Mouse (Mus musculus): ENCODE results near the gene Mmd2. TPM values are rescaled to one million over a fixed set of nuclear protein-coding genes. Genes with fewer than 3 reads are reported as not detected.

Gene Mmd2
- total and polyA plus RNA-seq, 2 experiments from 2014 or later, result 112 to 127 TPM

GRCm38 (mm10) chr5:142583616-142584126 lies 24.9 kb downstream of the Mmd2 start:
- H3K27me3 ChIP-seq (ENCODE audit: insufficient read depth, low read length), result no peaks in the 10 kb centered on the region
- ATAC-seq, result peak; percentile 92
- peaks cover 4% of the 10 kb centered on the region for H3K36me3 ChIP-seq (ENCODE audit: insufficient read depth)
- no peak overlapping the region for H3K9ac ChIP-seq
- peak; percentile 44 for TF ChIP-seq CTCF (IDR thresholded peaks at IDR 0.05; ENCODE audit: low read depth)
- no peak overlapping the region for H3K4me3 ChIP-seq (ENCODE audit: low read depth, low read length)
- no peaks in the 10 kb centered on the region for H3K4me1 ChIP-seq (ENCODE audit: insufficient read depth)
- H3K27ac ChIP-seq (ENCODE audit: low read depth, low read length), result peak overlapping the region; percentile 73
- DNase-seq, result peak; percentile 78
- WGBS, result 11% methylated on average over 14 of the region's 14 CpGs
- no peaks in the 10 kb centered on the region for H3K9me3 ChIP-seq (ENCODE audit: low read length)
- peak overlapping the region; percentile 21 for H3K4me2 ChIP-seq (ENCODE audit: low read depth)

GRCm38 (mm10) chr5:142581517-142581916 lies 27.1 kb downstream of the Mmd2 start:
- H3K27ac ChIP-seq (ENCODE audit: low read depth, low read length), result no peak overlapping the region
- H3K4me2 ChIP-seq (ENCODE audit: low read depth), result no peak overlapping the region
- 17% methylated on average over 5 of the region's 5 CpGs for WGBS
- DNase-seq, result peak; percentile 84
- ATAC-seq, result peak; percentile 63
- no peak overlapping the region for H3K4me3 ChIP-seq (ENCODE audit: low read depth, low read length)
- no peak overlapping the region for H3K9ac ChIP-seq
- H3K36me3 ChIP-seq (ENCODE audit: insufficient read depth), result peaks cover 9% of the 10 kb centered on the region
- H3K9me3 ChIP-seq (ENCODE audit: low read length), result no peaks in the 10 kb centered on the region
- no peaks in the 10 kb centered on the region for H3K27me3 ChIP-seq (ENCODE audit: insufficient read depth, low read length)
- peak; percentile 96 for TF ChIP-seq CTCF (IDR thresholded peaks at IDR 0.05; ENCODE audit: low read depth)
- H3K4me1 ChIP-seq (ENCODE audit: insufficient read depth), result 0 out of 2 replicates have a peak, but pooled peaks cover 5% of the 10 kb centered on the region

- Histone ChIP-seq H3K36me3 (ENCODE audit: insufficient read depth) (peaks cover 9% of the 10 kb centered on the region), H3K4me2 (ENCODE audit: low read depth) (no peak overlapping the region), H3K4me1 (ENCODE audit: insufficient read depth) (0 out of 2 replicates have a peak, but pooled peaks cover 5% of the 10 kb centered on the region), H3K27me3 (ENCODE audit: insufficient read depth, low read length) (no peaks in the 10 kb centered on the region), H3K4me3 (ENCODE audit: low read depth, low read length) (no peak overlapping the region), H3K9me3 (ENCODE audit: low read length) (no peaks in the 10 kb centered on the region), H3K27ac (ENCODE audit: low read depth, low read length) (no peak overlapping the region), H3K9ac (no peak overlapping the region)
- ATAC-seq (no peak), DNase-seq (no peak)
- TF ChIP-seq CTCF (IDR thresholded peaks at IDR 0.05; ENCODE audit: low read depth), result peak; percentile 21; the same call in 1 of the 2 replicates
- WGBS, result 91% methylated on average over 10 of the region's 10 CpGs
These were observed 30.4 kb downstream of the Mmd2 start for GRCm38 (mm10) chr5:142578192-142578591.

- H3K4me1 ChIP-seq (ENCODE audit: insufficient read depth), result 0 out of 2 replicates have a peak, but pooled peaks cover 5% of the 10 kb centered on the region
- 66% methylated on average over 7 of the region's 7 CpGs for WGBS
- H3K27me3 ChIP-seq (ENCODE audit: insufficient read depth, low read length), result no peaks in the 10 kb centered on the region
- DNase-seq, result peak; percentile 53
- H3K4me2 ChIP-seq (ENCODE audit: low read depth), result no peak overlapping the region
- peaks cover 18% of the 10 kb centered on the region for H3K36me3 ChIP-seq (ENCODE audit: insufficient read depth)
- no peak for TF ChIP-seq CTCF (IDR thresholded peaks at IDR 0.05; ENCODE audit: low read depth)
- H3K9me3 ChIP-seq (ENCODE audit: low read length), result no peaks in the 10 kb centered on the region
- no peak overlapping the region for H3K9ac ChIP-seq
- H3K4me3 ChIP-seq (ENCODE audit: low read depth, low read length), result no peak overlapping the region
- no peak for ATAC-seq
- H3K27ac ChIP-seq (ENCODE audit: low read depth, low read length), result peak overlapping the region; percentile 50; the same call in 1 of the 2 replicates
These were observed 31.8 kb downstream of the Mmd2 start for GRCm38 (mm10) chr5:142576832-142577231.

GRCm38 (mm10) chr5:142574323-142575057 lies 34.1 kb downstream of the Mmd2 start:
- WGBS, result 46% methylated on average over 8 of the region's 8 CpGs
- Histone ChIP-seq H3K9ac (no peak overlapping the region), H3K4me3 (ENCODE audit: low read depth, low read length) (no peak overlapping the region), H3K9me3 (ENCODE audit: low read length) (no peaks in the 10 kb centered on the region), H3K4me1 (ENCODE audit: insufficient read depth) (0 out of 2 replicates have a peak, but pooled peaks cover 5% of the 10 kb centered on the region), H3K36me3 (ENCODE audit: insufficient read depth) (peaks cover 23% of the 10 kb centered on the region), H3K27ac (ENCODE audit: low read depth, low read length) (peak overlapping the region; percentile 59; the same call in 1 of the 2 replicates), H3K4me2 (ENCODE audit: low read depth) (no peak overlapping the region), H3K27me3 (ENCODE audit: insufficient read depth, low read length) (no peaks in the 10 kb centered on the region)
- ATAC-seq (peak; percentile 56; the same call in 1 of the 2 replicates), DNase-seq (no peak)
- TF ChIP-seq CTCF (IDR thresholded peaks at IDR 0.05; ENCODE audit: low read depth), result no peak

GRCm38 (mm10) chr5:142564606-142565005 lies 44.0 kb downstream of the Mmd2 start:
- no peak overlapping the region for H3K9ac ChIP-seq
- no peaks in the 10 kb centered on the region for H3K9me3 ChIP-seq (ENCODE audit: low read length)
- ATAC-seq (no peak), DNase-seq (no peak)
- H3K4me2 ChIP-seq (ENCODE audit: low read depth), result no peak overlapping the region
- no peak overlapping the region for H3K4me3 ChIP-seq (ENCODE audit: low read depth, low read length)
- H3K36me3 ChIP-seq (ENCODE audit: insufficient read depth), result peaks cover 47% of the 10 kb centered on the region
- no peaks in the 10 kb centered on the region for H3K27me3 ChIP-seq (ENCODE audit: insufficient read depth, low read length)
- H3K4me1 ChIP-seq (ENCODE audit: insufficient read depth), result no peaks in the 10 kb centered on the region
- H3K27ac ChIP-seq (ENCODE audit: low read depth, low read length), result no peak overlapping the region
- WGBS, result 100% methylated on average over 1 of the region's 1 CpGs
- TF ChIP-seq CTCF (IDR thresholded peaks at IDR 0.05; ENCODE audit: low read depth), result no peak

GRCm38 (mm10) chr5:142560261-142560660 lies 48.3 kb downstream of the Mmd2 start:
- no peaks in the 10 kb centered on the region for H3K27me3 ChIP-seq (ENCODE audit: insufficient read depth, low read length)
- no peak overlapping the region for H3K9ac ChIP-seq
- H3K4me3 ChIP-seq (ENCODE audit: low read depth, low read length), result no peak overlapping the region
- no peaks in the 10 kb centered on the region for H3K4me1 ChIP-seq (ENCODE audit: insufficient read depth)
- ATAC-seq (no peak), DNase-seq (no peak)
- WGBS, result 61% methylated on average over 7 of the region's 7 CpGs
- H3K9me3 ChIP-seq (ENCODE audit: low read length), result no peaks in the 10 kb centered on the region
- no peak overlapping the region for H3K4me2 ChIP-seq (ENCODE audit: low read depth)
- no peak for TF ChIP-seq CTCF (IDR thresholded peaks at IDR 0.05; ENCODE audit: low read depth)
- no peak overlapping the region for H3K27ac ChIP-seq (ENCODE audit: low read depth, low read length)
- H3K36me3 ChIP-seq (ENCODE audit: insufficient read depth), result peaks cover 19% of the 10 kb centered on the region
